Mouse (Mus musculus) right cerebral cortex, postnatal 36 days (tissue): ENCODE data around the gene Itgb1bp1.

Experiments
- DNase-seq, 2 experiments: peaks; one replicate each; pipeline ENCODE4 v3.0.0; 2022; ENCODE audit warnings: low spot score in 2 of 2, mixed read lengths in 1 of 2

The Itgb1bp1 gene

DNA sequence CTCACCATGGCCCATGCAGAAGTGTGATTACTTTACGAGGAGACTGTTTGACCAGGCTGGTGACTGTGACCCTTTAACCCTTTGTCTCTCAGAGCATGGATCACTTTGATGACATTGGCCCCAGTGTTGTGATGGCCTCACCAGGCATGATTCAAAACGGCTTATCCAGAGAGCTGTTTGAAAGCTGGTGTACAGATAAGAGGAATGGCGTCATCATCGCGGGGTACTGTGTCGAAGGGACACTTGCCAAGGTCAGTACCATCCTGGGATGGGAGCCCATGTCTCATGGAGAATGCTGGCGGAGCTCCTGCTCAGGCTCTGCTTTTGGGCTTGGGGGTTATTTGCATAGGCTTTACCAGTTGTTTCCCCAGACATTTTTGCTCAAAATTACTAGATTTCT lies 15.2 kb upstream of the Itgb1bp1 start:
- DNase-seq: no peak

DNA sequence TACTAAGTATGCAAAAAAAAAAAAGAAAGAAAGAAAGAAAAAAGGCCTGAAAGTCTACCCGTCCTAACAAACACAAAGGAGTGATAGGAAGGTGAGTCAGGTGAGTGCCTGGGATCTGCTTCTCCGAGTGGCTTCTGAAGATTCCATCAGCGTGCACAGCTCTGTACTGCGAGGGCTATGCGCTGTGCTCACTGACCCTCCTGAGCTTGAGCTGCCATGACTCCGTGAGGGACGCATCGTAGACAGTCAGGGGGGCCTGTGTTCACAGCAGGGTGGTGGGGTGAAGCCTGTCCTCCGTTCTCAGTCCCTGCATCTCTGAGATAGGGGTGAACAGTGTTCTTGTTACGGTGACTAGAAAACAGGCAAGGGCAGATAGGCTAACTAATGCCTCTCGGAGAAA lies 12.8 kb upstream of the Itgb1bp1 start:
- no peak for DNase-seq

DNA sequence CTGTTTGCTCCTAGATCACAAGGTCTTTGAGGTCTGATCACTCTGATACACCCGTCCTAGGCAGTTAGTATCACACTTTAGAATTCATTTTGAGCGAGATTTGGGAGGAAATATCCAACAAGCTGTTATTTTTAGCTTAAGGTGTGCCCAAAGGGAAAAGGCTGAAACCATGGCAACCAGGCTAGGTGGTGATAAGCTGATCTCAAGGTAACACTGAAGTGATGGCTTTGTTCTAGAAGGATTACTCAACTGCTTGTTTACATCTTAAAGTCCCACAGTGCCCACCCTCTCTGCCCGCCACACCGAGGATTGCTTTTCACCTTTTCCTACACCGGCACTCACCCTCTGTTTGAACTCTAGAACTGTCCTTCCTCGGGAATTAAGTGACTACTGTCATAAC lies 3.6 kb upstream of the Itgb1bp1 start:
- no peak for DNase-seq

DNA sequence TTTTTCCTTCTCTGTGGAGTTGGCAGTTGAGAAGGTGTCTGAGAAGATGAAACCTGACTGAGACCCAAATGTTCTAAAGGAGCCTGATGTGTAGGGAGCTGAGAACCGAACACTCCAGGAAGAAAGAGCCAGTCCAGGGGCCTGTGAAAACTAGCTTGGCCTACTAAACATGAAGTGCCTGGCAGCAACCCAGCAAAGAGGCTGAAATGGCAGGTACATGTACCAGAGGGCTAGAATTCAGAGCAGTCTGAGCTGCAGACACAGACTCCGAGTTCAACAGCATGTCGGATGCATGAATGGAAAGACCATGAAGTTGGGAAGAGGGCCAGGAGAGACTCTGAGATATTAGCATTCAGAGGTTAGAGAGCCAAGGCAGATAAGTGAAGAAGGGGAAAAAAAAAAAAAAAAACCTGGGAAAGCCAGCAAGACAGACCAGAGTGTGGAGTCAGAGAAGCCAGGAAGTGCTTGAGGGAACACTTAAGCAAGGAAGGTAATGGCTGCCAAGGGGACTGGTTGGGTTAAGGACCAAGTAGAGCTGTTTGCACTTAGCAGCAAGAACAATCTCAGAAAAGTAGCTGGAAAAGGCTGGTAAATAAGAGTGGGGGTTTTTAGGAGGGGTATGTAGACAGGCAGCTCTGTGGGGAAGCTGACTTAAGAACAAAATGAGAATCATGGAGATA lies 2.8 kb upstream of the Itgb1bp1 start:
- DNase-seq: no peak

DNA sequence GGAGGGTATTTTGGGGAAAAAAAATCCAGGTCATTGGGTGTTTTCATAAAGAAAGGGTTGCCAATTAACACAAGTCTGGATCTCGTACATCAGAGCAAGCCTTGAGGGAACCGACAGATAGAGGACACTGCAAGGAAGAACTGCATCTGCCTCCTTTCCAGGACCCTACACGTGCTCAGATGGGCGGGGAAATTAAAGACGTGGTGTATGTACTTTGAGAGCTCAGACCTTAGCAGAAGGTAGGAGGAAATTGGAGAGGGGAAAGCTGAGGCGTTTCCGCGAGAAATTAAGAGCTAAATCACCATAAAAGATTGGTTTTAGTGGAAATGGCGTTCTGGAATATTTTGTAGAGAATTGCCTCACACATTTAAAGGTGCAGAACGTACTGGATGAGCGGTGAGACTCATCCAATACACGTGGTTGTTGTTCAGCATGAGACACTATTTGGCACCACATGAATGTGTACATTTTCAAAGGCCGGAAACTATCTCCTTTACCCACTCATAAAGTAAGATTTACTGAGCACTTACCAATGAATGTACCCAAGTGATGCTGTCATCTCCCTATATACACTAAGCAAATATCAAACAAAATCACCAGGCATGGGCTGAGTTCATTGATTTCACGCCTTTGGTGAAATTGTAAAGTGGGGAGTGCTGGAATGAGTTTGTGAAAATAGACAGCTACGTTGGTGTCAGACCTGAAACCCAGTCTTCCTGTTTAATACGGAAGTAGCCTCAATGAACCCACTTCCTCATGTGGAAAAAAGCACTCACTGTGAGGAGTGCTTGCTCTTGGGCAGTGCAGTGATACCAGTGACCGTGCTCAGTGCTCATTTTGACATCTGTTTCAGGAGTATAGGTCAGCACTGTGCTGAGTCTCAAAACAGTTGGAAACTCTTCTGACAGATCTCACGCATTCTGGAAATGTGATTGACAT lies 897 bp upstream of the Itgb1bp1 start:
- no peak for DNase-seq

DNA sequence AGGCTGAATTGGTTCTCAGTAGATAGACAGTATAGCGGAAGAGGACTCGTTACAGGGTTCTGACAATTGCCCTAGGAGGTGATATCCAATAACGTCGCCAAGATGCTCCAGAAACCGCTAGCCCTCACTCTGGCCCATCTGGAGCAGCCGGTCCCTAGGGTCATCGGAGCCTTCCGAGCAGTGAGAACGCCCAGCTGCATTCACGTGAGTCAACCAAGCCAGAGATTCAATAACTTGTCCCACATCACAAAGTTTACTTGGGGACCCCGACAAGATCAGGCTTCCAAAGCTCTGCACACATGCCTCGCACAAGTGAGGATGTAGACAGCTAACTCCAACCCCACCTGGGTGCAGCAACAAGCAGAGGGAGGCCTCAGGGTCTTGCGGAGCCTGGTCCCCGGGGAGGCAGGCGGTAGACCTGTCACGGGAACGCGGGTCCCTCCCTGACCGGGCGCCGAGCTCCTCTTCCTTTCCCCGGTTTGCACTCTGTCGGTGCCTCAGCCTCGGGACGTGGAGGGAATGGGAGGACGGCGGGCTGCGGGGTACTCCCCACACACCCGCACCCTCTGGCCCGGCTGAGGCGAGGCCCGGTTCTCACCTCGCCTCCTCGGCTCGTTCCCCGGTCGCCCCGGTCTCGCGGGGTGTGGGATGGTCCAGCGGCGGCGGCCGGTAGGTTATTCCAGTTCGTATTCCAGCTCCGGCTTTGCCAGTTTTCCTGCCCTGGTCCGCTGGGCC lies 409 bp downstream of the Itgb1bp1 start:
- no peak for DNase-seq

DNA sequence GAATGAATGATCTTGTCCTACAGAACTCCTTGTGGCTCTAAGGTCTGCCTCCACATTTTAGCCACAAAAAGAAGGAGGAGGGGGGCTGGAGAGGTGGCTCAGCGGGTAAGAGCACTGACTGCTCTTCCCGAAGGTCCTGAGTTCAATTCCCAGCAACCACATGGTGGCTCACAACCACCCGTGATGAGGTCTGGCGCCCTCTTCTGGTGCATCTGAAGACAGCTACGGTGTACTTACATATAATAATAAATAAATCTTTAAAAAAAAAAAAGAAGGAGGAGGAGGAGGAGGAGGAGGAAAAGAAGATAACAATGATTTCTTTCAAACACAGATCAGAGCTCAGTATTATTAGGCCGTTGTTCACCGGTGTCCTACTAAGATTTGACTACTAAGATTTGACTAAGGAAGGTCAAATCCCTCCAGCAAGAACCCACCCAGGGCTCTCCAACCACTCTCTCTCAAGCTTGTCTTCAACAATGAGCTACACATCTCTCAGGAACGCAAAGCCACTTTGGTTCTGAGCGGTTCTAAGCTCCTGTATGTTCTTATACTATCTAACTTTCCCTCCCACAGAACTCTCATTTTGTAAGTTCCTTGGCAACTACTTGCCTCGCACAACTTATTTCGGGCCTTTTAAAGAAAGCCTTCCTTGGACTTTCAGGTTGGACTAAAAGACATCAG lies 1.2 kb downstream of the Itgb1bp1 start, which contains the start of gene Cpsf3:
TSS of gene Cpsf3 (plus strand) at position 631 of the 681 bp plus-strand sequence.
- no peak for DNase-seq

DNA sequence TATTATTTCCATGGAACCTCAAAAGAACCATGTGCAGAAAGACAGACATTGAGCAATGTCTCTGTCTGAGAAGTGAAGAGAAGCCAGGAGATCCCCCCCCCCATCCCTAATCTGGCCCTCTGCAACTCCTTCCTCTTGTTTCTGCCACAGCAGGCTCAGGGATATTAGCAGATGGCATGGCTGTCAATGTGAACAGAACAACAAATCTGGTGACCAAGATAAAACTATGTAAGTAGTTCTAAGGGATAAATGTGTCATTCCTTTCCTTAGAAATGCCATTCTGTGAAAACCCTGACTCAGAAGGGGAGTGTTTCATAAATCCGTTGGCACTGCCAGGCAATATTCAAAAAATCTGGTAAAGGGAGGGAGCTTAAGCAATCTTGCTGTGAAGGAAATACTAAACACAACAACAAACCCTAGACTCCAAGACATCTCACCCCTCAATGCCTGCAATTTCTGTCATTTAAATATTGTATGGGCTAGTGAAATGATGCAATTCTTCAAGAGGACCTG lies 8.7 kb downstream of the Itgb1bp1 start:
- DNase-seq: no peak

DNA sequence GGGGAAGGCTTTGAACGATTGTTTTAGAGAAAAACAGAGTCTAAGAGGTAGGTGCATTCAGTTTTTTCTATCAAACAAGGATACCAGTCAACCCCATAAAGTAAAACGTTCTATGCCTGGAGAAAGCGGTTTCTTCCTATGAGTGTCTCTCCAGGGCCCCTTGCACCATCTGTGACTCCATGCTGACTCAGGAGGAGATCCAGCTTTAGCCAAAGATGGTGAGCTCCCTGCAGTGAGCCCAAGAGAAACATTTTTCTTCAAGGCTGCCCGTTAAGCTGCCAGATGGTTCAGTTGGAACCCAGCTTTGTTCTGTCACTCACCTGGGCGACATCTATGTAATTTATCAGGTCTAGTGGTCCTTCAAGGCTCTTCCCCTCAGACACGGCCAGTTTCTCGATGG lies 11.6 kb downstream of the Itgb1bp1 start:
- no peak for DNase-seq

DNA sequence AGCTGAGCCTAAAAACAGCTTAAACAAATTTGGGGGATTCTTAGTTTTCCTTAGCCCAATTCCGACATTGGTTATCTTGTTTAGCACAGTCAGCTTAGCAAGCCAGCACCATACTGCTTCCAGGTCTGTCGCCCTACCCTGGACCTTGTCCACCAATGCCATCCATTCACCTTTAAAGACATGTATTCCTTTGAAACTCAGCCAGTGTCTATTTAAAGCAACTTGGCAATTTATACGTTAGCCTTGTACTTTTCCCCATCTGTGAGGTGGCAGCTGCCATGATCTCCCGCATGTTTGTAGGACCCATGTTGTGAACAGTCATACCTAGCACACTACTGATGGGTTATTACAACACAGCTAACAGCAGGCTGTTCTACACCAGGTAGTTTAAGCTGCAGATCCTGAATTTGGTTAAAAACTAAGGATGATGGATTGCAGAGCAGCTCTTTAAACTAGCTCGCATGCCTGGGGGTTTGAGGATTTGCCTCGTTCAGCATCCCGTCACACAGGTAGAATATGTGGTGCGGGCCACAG lies 17.9 kb downstream of the Itgb1bp1 start:
- DNase-seq: no peak

DNA sequence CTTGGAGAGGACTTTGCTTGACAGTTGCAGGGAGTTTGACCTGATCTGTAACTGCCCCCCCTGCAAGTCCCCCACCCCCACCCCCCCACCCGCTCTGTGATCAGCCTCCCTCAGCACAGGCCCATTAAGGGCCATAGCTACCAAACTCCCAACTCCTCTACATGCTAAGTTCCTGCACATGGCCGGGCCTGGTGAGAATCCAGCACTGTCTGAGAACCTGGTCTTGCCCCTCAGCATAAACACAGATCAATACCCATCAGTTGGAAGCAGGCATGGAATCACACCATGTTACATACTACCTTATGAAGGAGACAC lies 19.3 kb downstream of the Itgb1bp1 start:
- no peak for DNase-seq

DNA sequence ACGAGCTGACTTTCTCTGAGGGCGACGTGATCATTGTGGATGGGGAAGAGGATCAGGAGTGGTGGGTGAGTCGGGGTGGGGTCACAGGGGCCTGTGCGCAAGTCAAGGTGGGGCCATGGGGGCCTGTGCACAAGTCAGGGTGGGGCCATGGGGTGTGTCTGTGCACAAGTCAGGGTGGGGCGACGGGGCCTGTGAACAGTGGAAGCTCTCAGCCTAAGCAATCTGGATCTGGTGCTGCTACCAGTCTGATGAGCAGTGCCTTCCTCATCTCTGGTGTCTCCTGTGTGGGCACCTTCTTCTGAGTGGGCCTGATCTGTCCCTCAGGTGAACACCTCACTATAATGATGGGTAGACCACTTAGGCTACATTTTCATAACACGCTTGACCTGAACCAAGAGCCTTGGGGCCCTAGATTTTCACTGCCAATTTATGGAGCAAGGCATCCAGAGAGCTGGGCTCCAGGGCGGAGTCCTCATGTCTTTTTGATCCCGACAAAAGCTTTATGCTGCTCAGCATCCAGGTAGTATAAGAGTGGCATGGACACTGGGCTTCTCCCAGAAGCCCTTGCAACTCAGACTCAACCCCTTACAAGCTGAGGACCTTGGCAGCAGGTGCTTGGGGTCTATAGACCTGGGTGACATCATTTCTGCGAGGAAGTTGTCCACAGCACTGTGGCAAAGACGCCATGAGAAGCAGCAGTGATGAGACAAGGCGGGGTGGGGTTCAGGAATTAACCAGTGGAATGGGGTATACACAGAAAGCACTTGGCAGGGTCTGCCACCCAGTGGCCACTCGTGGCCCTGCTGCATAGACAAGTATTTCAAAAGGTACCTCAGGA lies 19.9 kb downstream of the Itgb1bp1 start:
- peak; percentile 61 to 66 for DNase-seq

DNA sequence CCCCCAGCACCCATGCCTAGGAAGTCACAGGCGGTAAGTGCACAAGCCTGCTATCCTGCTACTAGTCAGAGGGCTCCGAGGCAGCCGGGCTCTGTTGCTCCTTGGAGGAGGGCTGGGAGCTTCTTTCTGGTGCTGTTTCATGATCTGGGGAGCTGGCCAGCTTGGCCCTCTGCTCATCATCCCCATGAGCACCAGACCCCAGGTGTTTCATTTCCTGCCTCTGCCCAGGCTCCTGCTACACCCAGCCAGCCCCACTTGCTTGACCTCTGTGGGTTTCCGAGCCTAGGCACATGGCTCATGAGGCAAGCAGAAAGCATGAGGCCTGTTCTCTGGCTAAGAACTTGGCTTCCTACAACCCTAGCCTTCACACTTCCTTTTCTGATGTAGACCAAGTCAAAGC lies 20.6 kb downstream of the Itgb1bp1 start:
- no peak for DNase-seq

DNA sequence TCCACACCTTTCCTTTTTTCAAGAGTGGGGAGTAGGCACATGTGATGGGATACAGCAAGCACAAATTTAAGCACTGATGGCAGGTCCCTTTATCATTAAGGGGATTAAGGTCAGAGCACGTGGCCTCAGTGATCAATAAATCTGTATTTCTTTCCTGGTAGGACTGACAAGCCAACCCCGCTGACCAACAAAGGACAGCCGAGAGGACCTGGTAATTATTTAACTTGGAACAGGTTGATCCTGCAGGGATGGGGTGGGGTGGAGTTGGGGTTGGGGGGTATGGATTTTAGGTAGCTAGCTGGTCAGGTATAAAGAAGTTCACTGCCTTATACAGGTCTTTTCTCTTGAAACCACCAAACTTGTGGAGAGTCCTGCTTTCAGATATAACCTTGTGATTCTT lies 21.1 kb downstream of the Itgb1bp1 start:
- no peak for DNase-seq

DNA sequence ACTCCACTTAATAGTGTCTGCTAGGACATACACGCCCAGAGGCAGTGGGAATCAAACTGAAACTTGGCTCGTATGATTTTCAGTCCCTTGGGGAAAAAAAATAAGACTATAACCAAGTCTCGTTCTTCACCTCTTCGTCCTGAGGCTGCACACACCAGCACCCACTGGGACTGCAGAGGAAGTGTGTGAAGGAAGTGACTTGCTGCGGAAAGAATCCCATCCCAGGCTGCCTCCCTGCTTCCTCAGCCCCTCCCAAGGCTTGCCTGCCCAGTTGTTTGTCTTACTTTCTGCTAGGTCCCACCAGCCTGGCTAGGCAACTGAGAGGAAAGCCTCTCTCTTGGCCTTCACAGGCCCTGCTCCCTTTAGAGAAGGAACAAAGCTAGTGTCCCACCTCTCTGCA lies 21.8 kb downstream of the Itgb1bp1 start:
- DNase-seq: no peak

DNA sequence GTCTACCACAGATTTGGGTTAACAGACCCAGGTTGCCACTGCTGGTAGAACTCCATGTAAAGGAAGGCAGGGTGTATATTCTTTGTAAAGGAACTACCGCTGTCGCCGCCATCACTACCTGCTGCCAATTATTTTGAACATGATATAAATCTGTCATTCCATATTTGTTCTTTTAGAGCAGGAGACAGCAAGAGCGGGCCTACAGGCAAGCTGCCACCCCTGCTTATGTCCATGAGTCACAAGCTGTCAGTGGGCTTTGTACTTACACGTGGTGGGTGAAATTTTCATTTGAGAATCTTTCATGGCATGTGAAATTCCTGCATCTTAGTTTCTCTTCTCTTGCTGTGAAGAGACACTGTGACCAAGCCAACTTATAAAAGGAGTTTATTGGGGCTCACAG lies 22.8 kb downstream of the Itgb1bp1 start:
- no peak for DNase-seq

DNA sequence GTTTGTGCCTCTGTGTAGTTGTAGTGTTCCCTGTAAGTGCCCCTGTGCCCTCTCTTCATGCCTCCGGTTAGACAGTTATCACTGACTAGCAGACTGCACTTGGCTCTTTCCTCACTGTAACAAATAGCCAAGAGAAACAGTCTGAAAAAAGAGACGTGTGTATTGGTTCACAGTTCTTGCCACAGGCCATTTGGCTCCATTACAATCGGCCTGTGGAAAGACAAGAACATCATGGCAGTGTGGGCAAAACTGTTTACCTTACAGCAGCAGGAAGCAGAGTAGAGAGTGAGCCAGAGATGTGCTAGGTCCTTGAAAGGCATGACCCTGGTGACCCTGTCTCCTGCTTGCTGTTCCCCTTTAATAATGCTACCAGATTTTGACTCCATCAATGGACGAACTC lies 24.6 kb downstream of the Itgb1bp1 start:
- no peak for DNase-seq

DNA sequence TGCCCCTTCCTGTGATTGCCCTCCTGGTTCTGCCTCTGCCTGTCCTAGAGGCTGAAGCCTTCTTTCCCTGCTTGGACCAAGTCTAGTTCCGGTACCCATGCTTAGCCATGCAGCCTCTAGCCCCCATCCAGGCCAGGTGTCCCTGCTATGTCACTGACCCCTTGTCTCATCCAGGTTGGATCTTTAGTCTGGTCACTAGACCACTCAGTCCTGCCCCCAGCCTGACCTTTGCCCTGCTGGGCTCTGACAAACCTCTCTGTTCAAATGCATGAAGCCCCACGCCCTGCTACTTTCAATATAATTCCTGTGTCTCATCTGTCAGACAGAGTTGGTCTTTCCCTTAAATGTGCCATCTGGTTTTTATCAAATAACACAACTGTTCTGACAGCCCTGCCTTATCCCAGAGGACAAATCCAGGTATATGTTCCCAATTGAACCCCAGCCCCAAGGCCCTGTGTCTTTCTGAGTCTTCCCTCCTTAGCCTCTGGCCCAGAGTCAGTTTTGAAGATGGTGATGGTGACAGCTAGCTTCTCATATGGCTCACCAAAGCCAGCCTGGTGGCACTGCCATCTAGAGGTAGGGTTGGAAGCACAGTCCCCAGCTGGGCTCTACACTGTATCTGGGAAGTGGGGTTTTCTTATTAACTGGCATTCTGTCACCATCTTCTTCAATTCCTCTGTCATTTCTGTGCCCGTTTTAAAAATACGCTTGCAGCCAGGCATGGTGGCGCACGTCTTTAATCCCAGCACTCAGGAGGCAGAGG lies 25.4 kb downstream of the Itgb1bp1 start:
- DNase-seq: no peak

DNA sequence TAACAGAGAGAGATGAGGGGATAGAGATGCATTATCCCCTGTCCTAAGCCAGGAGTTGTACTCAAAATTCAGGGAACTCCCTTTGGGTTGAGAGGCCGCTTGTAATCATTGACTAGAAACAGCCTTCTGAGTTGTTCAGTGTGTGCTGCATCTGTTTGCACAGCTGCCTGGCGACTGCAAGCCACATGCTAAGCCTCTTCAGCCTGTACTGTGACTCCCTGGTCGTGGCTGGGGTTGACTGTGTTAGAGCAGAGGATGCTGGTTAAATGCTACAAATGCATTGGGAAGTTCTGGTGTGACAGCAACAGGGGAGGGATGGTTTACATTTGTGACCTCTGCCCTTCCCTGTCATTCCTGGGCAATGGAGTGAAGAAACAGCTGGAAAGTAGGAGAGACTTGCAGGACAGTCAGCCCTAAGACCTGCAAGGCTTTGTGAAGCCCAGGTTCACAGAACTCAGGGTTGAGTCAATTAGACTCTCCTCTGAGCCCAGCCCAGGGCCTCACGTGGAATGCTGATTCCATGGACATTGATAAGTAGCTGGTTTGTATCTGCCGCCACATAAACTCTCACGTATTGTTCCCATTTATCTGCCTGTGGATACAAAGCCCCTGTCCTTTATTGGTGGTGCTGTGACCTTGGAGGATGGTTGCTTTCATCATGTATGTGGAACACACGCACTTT lies 38.2 kb downstream of the Itgb1bp1 start:
- no peak for DNase-seq
